Mouse (Mus musculus): ENCODE results near the gene Gdpd5. TPM values are rescaled to one million over a fixed set of nuclear protein-coding genes. Genes with fewer than 3 reads are reported as not detected.

Gene Gdpd5
- polyA plus RNA-seq, 1 experiment from 2014 or later: 59.8 TPM

DNA sequence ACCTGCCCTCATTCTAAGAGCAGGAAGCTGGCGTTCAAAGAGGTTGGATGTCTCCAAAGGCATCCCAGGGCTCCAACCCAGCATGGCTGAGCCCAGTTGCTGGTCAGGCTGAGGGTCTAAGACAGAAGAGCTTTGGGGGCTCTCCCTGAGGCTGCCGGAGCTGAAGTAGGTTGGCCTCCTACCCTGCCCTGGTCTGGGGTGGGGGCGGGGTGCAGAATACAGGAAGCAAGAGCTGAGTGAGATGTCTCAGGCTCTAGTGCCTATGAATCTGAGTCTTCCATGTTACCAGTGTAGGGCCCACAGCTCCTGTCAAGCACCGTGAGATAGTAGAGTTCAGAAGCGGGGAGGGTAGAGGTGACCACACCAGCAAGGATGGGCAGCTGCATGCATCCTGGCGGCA, 51.6 kb downstream of the Gdpd5 start:
- no peak overlapping the region for H3K4me3 ChIP-seq

DNA sequence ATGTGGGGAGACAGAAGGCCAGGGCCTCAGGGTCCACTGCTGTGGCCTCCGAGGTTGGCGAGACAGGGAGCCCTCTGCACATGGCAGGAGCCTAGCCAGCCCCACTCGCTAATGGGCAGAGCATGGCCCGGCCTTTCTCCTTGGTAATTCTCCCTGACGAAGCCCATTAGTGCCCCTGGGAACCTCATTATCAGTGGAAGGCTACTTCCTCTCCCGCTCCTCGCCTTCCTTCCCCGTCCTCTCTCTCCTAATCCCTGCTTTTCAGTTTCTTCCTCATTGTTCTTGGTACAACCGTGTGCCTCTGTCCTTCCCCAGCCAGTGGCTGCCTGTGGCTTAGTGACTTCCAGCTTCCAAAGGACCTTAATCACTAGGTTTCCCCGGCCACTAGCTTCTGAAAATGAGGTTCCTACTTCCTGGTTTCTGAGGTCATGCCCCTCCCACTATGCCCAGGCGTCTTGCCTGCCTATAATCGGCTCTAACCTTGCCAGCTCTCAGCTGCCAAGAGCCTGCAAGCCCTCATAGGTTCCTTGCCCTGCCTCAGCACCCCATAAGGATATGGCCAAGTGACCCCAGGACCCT, 53.5 kb downstream of the Gdpd5 start:
- no peak for ATAC-seq (ENCODE audit: low read depth)
- WGBS: 39% methylated on average over 12 of the region's 12 CpGs
- Histone ChIP-seq H3K36me3 (0 out of 2 replicates have a peak, but pooled peaks cover 9% of the 10 kb centered on the region), H3K9me3 (no peaks in the 10 kb centered on the region), H3K4me3 (no peak overlapping the region), H3K27ac (replicated peaks) (peak overlapping the region; percentile 39; the same call in 1 of the 2 replicates), H3K4me2 (no peak overlapping the region), H3K9ac (no peak overlapping the region), H3K4me1 (replicated peaks) (peaks cover 42% of the 10 kb centered on the region), H3K27me3 (no peaks in the 10 kb centered on the region)

More for the DNA sequence above, 51.6 kb downstream of the Gdpd5 start:
- Histone ChIP-seq H3K4me1 (replicated peaks) (peaks cover 55% of the 10 kb centered on the region), H3K9me3 (no peaks in the 10 kb centered on the region), H3K9ac (no peak overlapping the region), H3K36me3 (peaks cover 12% of the 10 kb centered on the region), H3K27me3 (no peaks in the 10 kb centered on the region), H3K4me2 (no peak overlapping the region), H3K27ac (replicated peaks) (no peak overlapping the region)
- no peak for ATAC-seq (ENCODE audit: low read depth)
- WGBS: 88% methylated on average over 6 of the region's 6 CpGs

DNA sequence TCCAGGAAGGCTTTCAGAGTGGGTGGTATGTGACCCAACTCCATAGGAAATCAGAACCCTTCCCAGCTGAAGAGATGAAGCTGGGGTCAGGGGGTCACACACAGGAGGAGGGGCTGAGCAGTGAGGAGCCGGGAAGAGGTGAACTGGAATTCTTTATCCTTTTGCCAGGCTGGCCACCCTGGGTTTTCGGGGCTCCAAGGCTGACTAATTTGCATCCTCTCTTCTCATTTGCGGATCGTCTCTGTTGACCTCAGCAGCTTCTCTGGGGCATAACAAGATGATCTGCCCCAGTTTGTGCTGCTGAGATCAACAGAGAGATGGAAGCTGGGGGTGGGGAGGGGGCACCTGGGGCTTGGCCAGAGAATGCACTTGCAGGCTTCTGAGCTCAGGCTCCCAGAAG, 55.3 kb downstream of the Gdpd5 start:
- Histone ChIP-seq H3K27me3 (no peaks in the 10 kb centered on the region), H3K27ac (replicated peaks) (peak overlapping the region; percentile 1; the same call in 1 of the 2 replicates), H3K9me3 (no peaks in the 10 kb centered on the region), H3K4me1 (replicated peaks) (peaks cover 45% of the 10 kb centered on the region), H3K4me2 (no peak overlapping the region), H3K4me3 (no peak overlapping the region), H3K9ac (no peak overlapping the region), H3K36me3 (peaks cover 15% of the 10 kb centered on the region; the same call in 1 of the 2 replicates)
- 11% methylated on average over 4 of the region's 4 CpGs for WGBS
- no peak for ATAC-seq (ENCODE audit: low read depth)

DNA sequence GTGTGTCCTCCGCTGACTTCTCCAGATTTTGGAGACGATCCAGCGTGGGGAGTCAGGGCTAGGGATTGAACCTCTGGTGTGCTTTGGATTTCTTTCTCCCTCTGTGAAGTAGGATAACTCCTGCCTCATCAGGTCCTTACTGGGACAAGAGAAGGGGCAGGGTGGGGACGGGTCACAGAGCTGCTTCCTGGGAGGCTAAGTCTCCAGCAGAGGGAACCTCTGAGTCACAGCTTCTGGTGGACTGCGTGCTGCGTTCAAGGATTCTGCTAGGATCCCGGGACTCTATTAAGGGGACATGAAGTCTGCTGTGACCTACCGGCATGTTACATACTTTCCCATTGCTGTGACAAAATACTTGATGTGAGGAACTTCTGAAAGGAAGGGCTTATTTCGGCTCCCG, 57.7 kb downstream of the Gdpd5 start:
- H3K9ac ChIP-seq: no peak overlapping the region
- no peak overlapping the region for H3K4me3 ChIP-seq
- H3K27me3 ChIP-seq: no peaks in the 10 kb centered on the region
- H3K9me3 ChIP-seq: no peaks in the 10 kb centered on the region
- 74% methylated on average over 10 of the region's 10 CpGs for WGBS
- no peak for ATAC-seq (ENCODE audit: low read depth)
- H3K27ac ChIP-seq (replicated peaks): no peak overlapping the region
- H3K36me3 ChIP-seq: peaks cover 28% of the 10 kb centered on the region
- peaks cover 50% of the 10 kb centered on the region for H3K4me1 ChIP-seq (replicated peaks)
- H3K4me2 ChIP-seq: no peak overlapping the region

DNA sequence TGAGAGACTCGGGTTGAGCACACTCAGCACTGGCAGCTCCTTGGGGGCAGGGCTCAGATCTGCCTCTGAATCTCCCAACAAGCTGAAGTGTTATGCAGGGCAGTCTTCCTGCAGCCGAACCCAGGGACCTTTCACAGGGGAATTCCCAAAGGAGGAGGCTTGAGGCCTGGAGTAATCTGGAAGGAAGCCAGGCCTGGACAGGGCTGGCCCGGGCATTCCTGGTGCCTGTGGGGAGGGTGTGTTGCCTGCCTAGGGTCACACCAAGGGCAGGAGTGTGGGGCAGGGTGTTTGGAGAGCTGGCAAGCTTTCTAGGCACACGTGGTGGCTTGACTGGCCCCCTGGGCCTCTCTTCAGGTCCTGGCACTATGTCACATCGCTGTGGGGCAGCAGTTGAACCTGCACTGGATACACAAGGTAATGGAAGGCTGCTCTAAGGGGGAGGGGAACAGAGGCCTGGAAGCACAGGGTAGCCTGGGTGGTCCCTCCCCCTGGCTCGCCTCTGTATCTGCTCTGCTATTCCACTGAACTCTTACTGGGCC, 60.4 kb downstream of the Gdpd5 start:
- H3K4me3 ChIP-seq: no peak overlapping the region
- no peaks in the 10 kb centered on the region for H3K9me3 ChIP-seq
- ATAC-seq (ENCODE audit: low read depth): no peak; the same call in 1 of the 2 replicates
- H3K4me1 ChIP-seq (replicated peaks): peaks cover 46% of the 10 kb centered on the region
- H3K36me3 ChIP-seq: peaks cover 32% of the 10 kb centered on the region
- H3K27ac ChIP-seq (replicated peaks): peak overlapping the region; percentile 59
- H3K9ac ChIP-seq: 0 out of 2 replicates have a peak overlapping the region, but pooled peaks have one; percentile 8
- WGBS: 22% methylated on average over 6 of the region's 6 CpGs
- no peaks in the 10 kb centered on the region for H3K27me3 ChIP-seq
- no peak overlapping the region for H3K4me2 ChIP-seq

DNA sequence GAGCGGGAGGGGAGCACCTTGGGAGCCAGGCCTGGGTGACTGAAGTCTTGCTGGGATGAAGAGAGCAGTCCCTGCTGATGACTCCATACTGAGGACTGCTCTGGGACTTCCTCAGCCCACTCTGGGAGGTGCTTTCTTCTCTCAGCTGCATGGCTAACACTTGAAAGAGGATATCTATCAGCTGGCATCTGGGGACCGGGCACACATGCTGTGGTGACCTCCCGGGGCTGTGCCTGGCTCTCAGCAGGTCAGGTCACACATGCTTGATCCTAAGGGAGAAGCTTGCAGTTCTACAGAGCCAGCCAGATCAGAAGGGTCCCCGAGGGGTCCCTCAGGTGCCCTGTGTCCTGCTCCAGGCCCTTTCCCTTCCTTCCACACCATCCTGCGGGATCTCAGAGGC, 62.0 kb downstream of the Gdpd5 start:
- no peak for ATAC-seq (ENCODE audit: low read depth)
- no peaks in the 10 kb centered on the region for H3K9me3 ChIP-seq
- WGBS: 66% methylated on average over 5 of the region's 5 CpGs

GRCm38 (mm10) chr7:99444012-99444411, 62.8 kb downstream of the Gdpd5 start:
- H3K4me3 ChIP-seq: no peak overlapping the region
- no peaks in the 10 kb centered on the region for H3K9me3 ChIP-seq
- WGBS: 66% methylated on average over 6 of the region's 6 CpGs
- H3K27ac ChIP-seq (replicated peaks): no peak overlapping the region
- no peak overlapping the region for H3K9ac ChIP-seq
- peaks cover 62% of the 10 kb centered on the region for H3K4me1 ChIP-seq (replicated peaks)
- H3K27me3 ChIP-seq: no peaks in the 10 kb centered on the region
- ATAC-seq (ENCODE audit: low read depth): no peak
- H3K36me3 ChIP-seq: peaks cover 22% of the 10 kb centered on the region
- no peak overlapping the region for H3K4me2 ChIP-seq

More for the DNA sequence above, 62.0 kb downstream of the Gdpd5 start:
- H3K4me1 ChIP-seq (replicated peaks): peaks cover 54% of the 10 kb centered on the region
- H3K4me2 ChIP-seq: no peak overlapping the region
- H3K4me3 ChIP-seq: no peak overlapping the region
- H3K9ac ChIP-seq: peak overlapping the region; percentile 8; the same call in 1 of the 2 replicates
- peaks cover 26% of the 10 kb centered on the region for H3K36me3 ChIP-seq
- H3K27ac ChIP-seq (replicated peaks): peak overlapping the region; percentile 64; the same call in 1 of the 2 replicates
- H3K27me3 ChIP-seq: no peaks in the 10 kb centered on the region

GRCm38 (mm10) chr7:99445833-99446232, 64.6 kb downstream of the Gdpd5 start:
- Histone ChIP-seq H3K4me3 (no peak overlapping the region), H3K4me1 (replicated peaks) (peaks cover 76% of the 10 kb centered on the region), H3K9ac (0 out of 2 replicates have a peak overlapping the region, but pooled peaks have one; percentile 41), H3K9me3 (no peaks in the 10 kb centered on the region), H3K27me3 (no peaks in the 10 kb centered on the region), H3K4me2 (no peak overlapping the region), H3K36me3 (peaks cover 22% of the 10 kb centered on the region), H3K27ac (replicated peaks) (peak overlapping the region; percentile 49)
- 71% methylated on average over 2 of the region's 2 CpGs for WGBS
- ATAC-seq (ENCODE audit: low read depth): no peak

GRCm38 (mm10) chr7:99447323-99447722, 66.1 kb downstream of the Gdpd5 start:
- Histone ChIP-seq H3K4me1 (replicated peaks) (peaks cover 64% of the 10 kb centered on the region), H3K9me3 (no peaks in the 10 kb centered on the region), H3K27ac (replicated peaks) (peak overlapping the region; percentile 56)

DNA sequence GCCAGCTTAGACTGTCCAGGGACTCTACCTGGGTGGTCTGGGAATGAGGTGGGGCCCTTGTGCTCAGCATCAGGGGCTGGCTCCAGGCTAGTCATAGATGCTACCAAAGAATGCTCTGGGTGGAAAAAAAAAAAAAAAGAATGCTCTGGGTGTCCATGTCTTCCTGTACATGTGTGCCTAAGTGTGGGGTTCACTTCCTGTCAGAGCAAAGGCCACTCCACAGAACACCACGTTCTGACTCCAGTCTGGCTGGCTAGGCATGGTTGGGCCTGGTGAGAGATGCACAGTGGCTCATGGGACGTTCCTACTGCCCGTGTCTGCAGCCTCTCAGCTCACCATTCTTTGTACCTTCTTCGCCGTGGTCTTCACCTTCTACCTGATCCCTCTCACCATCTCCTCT, 67.4 kb downstream of the Gdpd5 start:
- Histone ChIP-seq H3K9ac (peak overlapping the region; percentile 32; the same call in 1 of the 2 replicates), H3K4me3 (no peak overlapping the region), H3K27ac (replicated peaks) (peak overlapping the region; percentile 75), H3K9me3 (no peaks in the 10 kb centered on the region), H3K27me3 (no peaks in the 10 kb centered on the region), H3K36me3 (peaks cover 17% of the 10 kb centered on the region), H3K4me2 (no peak overlapping the region), H3K4me1 (replicated peaks) (peaks cover 53% of the 10 kb centered on the region)
- no peak for ATAC-seq (ENCODE audit: low read depth)
- WGBS: 75% methylated on average over 5 of the region's 5 CpGs

More at GRCm38 (mm10) chr7:99447323-99447722, 66.1 kb downstream of the Gdpd5 start:
- Histone ChIP-seq H3K9ac (no peak overlapping the region; the same call in 1 of the 2 replicates), H3K4me2 (no peak overlapping the region), H3K4me3 (no peak overlapping the region), H3K27me3 (no peaks in the 10 kb centered on the region), H3K36me3 (peaks cover 12% of the 10 kb centered on the region; the same call in 1 of the 2 replicates)
- 55% methylated on average over 5 of the region's 5 CpGs for WGBS
- ATAC-seq (ENCODE audit: low read depth): no peak

GRCm38 (mm10) chr7:99449063-99449462, 67.8 kb downstream of the Gdpd5 start:
- peaks cover 22% of the 10 kb centered on the region for H3K36me3 ChIP-seq
- H3K4me2 ChIP-seq: no peak overlapping the region
- no peak overlapping the region for H3K9ac ChIP-seq
- ATAC-seq (ENCODE audit: low read depth): no peak
- no peak overlapping the region for H3K4me3 ChIP-seq
- H3K9me3 ChIP-seq: no peaks in the 10 kb centered on the region
- peaks cover 53% of the 10 kb centered on the region for H3K4me1 ChIP-seq (replicated peaks)
- 38% methylated on average over 8 of the region's 8 CpGs for WGBS
- no peaks in the 10 kb centered on the region for H3K27me3 ChIP-seq
- peak overlapping the region; percentile 75 for H3K27ac ChIP-seq (replicated peaks)

DNA sequence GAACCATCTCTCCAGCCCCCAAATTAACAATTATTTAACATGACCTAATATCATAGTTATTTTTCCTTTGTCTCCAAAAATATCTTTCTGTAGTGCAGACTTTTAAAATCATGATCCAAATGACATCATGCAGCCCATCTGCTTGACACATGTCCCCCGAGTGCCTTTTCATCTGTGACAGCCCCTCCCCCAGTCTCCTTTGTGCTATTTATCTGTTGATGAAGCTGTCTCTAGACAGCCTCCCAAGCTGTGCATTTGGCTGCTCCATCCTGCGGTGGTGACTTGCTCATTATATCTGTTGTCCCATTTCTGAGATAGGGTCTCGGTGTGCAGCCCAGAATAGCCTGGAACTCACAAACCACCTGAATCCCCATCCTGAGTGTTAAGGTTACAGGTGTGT, 68.5 kb downstream of the Gdpd5 start:
- H3K9ac ChIP-seq: no peak overlapping the region
- H3K36me3 ChIP-seq: peaks cover 24% of the 10 kb centered on the region
- peaks cover 53% of the 10 kb centered on the region for H3K4me1 ChIP-seq (replicated peaks)
- H3K4me3 ChIP-seq: no peak overlapping the region
- H3K27me3 ChIP-seq: no peaks in the 10 kb centered on the region
- no peaks in the 10 kb centered on the region for H3K9me3 ChIP-seq
- no peak overlapping the region for H3K4me2 ChIP-seq
- peak; percentile 33; the same call in 1 of the 2 replicates for ATAC-seq (ENCODE audit: low read depth)
- 24% methylated on average over 3 of the region's 3 CpGs for WGBS
- H3K27ac ChIP-seq (replicated peaks): peak overlapping the region; percentile 75
